Mouse (Mus musculus) adrenal gland, postnatal 10 days (tissue): ENCODE data around the gene Pacs2. TPM values are rescaled to one million over a fixed set of nuclear protein-coding genes. Genes with fewer than 3 reads are reported as not detected.

Experiments
- DNase-seq: peaks from one replicate; pipeline ENCODE4 v3.0.0; 2021; ENCODE audit warnings: mixed read lengths
- total RNA-seq, 2 experiments: library from RNA; stranded (reverse); gene quantifications; 2 replicates each; pipeline ENCODE4 v1.2.3; 2021

Gene Pacs2
- total RNA-seq, 2 experiments from 2014 or later: 30.3 to 37.1 TPM

- DNase-seq: no peak
Observed at GRCm38 (mm10) chr12:113089107-113089506, 74.8 kb downstream of the Pacs2 start.

GRCm38 (mm10) chr12:113090053-113090452 is 75.7 kb downstream of the Pacs2 start:
- DNase-seq: no peak

GRCm38 (mm10) chr12:113097040-113097439 is 82.7 kb downstream of the Pacs2 start:
- no peak for DNase-seq

GRCm38 (mm10) chr12:113097749-113098281 is 83.5 kb downstream of the Pacs2 start, which contains the start of gene Mta1:
TSS of gene Mta1 (plus strand) at chr12:113098278.
- DNase-seq: peak; percentile 72

- peak; percentile 51 for DNase-seq
Observed at GRCm38 (mm10) chr12:113098530-113099151, 84.3 kb downstream of the Pacs2 start.

GRCm38 (mm10) chr12:113099470-113100237 is 85.3 kb downstream of the Pacs2 start:
- DNase-seq: no peak

GRCm38 (mm10) chr12:113100448-113101076 is 86.3 kb downstream of the Pacs2 start:
- peak; percentile 80 for DNase-seq

- no peak for DNase-seq
Observed at GRCm38 (mm10) chr12:113101251-113101960, 87.1 kb downstream of the Pacs2 start.

GRCm38 (mm10) chr12:113102461-113102860 is 88.2 kb downstream of the Pacs2 start:
- DNase-seq: peak; percentile 79

- peak; percentile 49 for DNase-seq
Observed at GRCm38 (mm10) chr12:113103846-113104451, 89.6 kb downstream of the Pacs2 start.

GRCm38 (mm10) chr12:113106386-113106785 is 92.1 kb downstream of the Pacs2 start:
- DNase-seq: peak; percentile 44

GRCm38 (mm10) chr12:113107431-113108124 is 93.3 kb downstream of the Pacs2 start:
- DNase-seq: no peak

- peak; percentile 44 for DNase-seq
Observed at GRCm38 (mm10) chr12:113108528-113109283, 94.4 kb downstream of the Pacs2 start.

GRCm38 (mm10) chr12:113109801-113110200 is 95.5 kb downstream of the Pacs2 start:
- DNase-seq: no peak

GRCm38 (mm10) chr12:113114141-113114540 is 99.8 kb downstream of the Pacs2 start:
- peak; percentile 38 for DNase-seq

GRCm38 (mm10) chr12:113114856-113115538 is 100.7 kb downstream of the Pacs2 start:
- no peak for DNase-seq

- peak; percentile 90 for DNase-seq
Observed at GRCm38 (mm10) chr12:113119516-113120410, 105.5 kb downstream of the Pacs2 start.
